Mouse (Mus musculus) C2C12 (cell line): ENCODE measurements around the gene BC028528.

Source experiments
- CEBPB ChIP-seq: IDR thresholded peaks from one replicate; pipeline ENCODE4 v1.6.1; 2011; ENCODE audit warnings: low read depth, mild to moderate bottlenecking, control low read depth, moderate library complexity
- CTCF ChIP-seq: IDR thresholded peaks from one replicate; pipeline ENCODE4 v1.5.1; 2011; ENCODE audit not compliant: control insufficient read depth, insufficient read depth, insufficient read length
- FOSL1 ChIP-seq: IDR thresholded peaks from one replicate; pipeline ENCODE4 v1.8.0; 2011; ENCODE audit warnings: mild to moderate bottlenecking, low read length; ENCODE audit not compliant: poor library complexity, insufficient read depth, severe bottlenecking
- MAX ChIP-seq: IDR thresholded peaks from one replicate; pipeline ENCODE4 v1.6.1; 2011; ENCODE audit warnings: mild to moderate bottlenecking, control low read depth
- MYOD1 ChIP-seq: IDR thresholded peaks from one replicate; pipeline ENCODE4 v1.6.1; 2011; ENCODE audit warnings: low read depth; ENCODE audit not compliant: control insufficient read depth, insufficient read length
- MYOG ChIP-seq: IDR thresholded peaks from one replicate; pipeline ENCODE4 v1.6.1; 2011; ENCODE audit not compliant: control insufficient read depth, insufficient read length; ENCODE audit errors: extremely low read depth
- USF1 ChIP-seq: IDR thresholded peaks from one replicate; pipeline ENCODE4 v1.6.1; 2011; ENCODE audit warnings: low read depth, mild to moderate bottlenecking, control low read depth, moderate library complexity

- TF ChIP-seq CTCF (no peak), MYOD1 (no peak), MAX (no peak), USF1 (no peak), CEBPB (no peak), FOSL1 (no peak), MYOG (no peak)
Observed at GRCm38 (mm10) chr3:95892066-95893052, 554 bp upstream of the BC028528 start.
